Mouse (Mus musculus): ENCODE measurements around the gene Pinlyp. TPM values are rescaled to one million over a fixed set of nuclear protein-coding genes. Genes with fewer than 3 reads are reported as not detected.

Gene Pinlyp
- polyA plus RNA-seq, 1 experiment from 2014 or later, result not detected

DNA sequence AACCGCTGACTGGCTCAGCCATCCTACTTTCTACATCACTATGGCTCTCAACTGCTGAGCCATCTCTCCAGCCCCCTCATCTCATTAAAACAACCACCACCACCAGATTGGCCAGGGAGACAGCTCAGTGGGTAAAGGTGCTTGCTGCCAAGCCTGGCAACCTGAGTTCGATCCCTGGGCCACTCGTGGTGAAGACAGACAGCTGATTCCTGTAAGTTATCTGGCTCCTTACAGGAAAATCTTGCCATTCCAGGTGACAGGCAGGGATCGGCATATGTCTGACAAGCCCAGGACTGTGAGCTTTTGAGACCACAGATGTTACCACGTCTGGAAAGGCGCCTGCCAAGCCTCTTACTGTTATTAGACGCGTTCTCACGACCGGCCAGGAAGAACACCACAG is 31.9 kb upstream of the Pinlyp start:
- no peaks in the 10 kb centered on the region for H3K27me3 ChIP-seq (replicated peaks)
- 92% methylated on average over 10 of the region's 10 CpGs for WGBS
- no peak overlapping the region for H3K9ac ChIP-seq
- H3K4me1 ChIP-seq (replicated peaks), result no peaks in the 10 kb centered on the region
- H3K4me3 ChIP-seq (replicated peaks), result no peak overlapping the region
- H3K27ac ChIP-seq, result no peak overlapping the region
- no peak for ATAC-seq
- H3K36me3 ChIP-seq, result no peaks in the 10 kb centered on the region
- H3K9me3 ChIP-seq, result no peaks in the 10 kb centered on the region
- no peak overlapping the region for H3K4me2 ChIP-seq (replicated peaks)

DNA sequence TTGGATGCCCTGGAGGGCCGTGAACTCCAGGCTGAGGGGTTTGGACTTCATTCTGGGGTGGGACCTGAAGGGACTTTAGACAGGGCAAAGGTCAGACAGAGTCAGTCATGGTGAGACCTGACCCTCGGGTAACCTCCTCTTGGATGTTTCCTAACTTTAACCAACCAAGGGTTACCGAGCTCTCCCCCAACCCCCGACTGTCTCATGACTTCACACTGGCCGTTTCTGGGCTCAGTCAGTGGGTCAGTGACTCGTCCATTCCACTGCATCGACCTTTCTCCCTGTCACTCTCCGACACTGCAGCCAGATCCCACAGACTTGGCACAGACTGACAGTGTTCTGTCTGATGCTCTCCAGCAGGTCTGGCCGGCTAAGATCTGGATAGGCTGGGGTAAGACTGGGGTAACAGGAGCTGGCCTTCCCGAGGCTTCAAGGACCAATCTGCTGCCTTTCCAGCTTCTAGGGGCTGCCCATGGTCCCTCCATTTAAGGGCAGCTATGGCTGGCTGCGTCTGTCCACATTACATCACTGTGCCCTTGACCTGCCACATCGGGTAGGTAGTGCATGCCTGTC is 28.4 kb upstream of the Pinlyp start:
- no peak overlapping the region for H3K9ac ChIP-seq
- no peak overlapping the region for H3K27ac ChIP-seq
- 0 out of 2 replicates have a peak, but pooled peaks cover 13% of the 10 kb centered on the region for H3K36me3 ChIP-seq
- no peak overlapping the region for H3K4me3 ChIP-seq (replicated peaks)
- no peaks in the 10 kb centered on the region for H3K27me3 ChIP-seq (replicated peaks)
- no peaks in the 10 kb centered on the region for H3K4me1 ChIP-seq (replicated peaks)
- WGBS, result 58% methylated on average over 12 of the region's 12 CpGs
- H3K9me3 ChIP-seq, result no peaks in the 10 kb centered on the region
- 0 out of 2 replicates have a peak, but pooled peaks have one; percentile 19 for ATAC-seq
- no peak overlapping the region for H3K4me2 ChIP-seq (replicated peaks)

DNA sequence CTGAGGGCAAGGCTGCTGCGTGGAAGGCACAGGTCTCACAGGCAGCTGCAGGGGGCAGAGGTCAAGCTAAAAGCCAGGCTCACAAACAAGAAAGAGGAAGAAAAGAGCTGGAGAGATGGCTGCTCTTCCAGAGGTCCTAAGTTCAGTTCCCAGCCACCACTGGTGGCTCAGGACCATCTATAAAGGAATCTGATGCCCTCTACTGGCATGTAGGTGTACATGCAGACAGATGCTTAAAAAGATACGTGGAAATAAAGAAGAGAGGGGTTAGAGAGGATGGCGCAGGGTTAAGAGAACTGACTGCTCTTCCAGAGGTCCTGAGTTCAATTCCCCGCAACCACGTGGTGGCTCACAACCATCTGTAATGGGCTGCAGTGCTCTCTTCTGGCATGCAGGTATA is 26.5 kb upstream of the Pinlyp start:
- 54% methylated on average over 5 of the region's 5 CpGs for WGBS
- ATAC-seq, result peak; percentile 21; the same call in 1 of the 2 replicates
- H3K9me3 ChIP-seq, result no peaks in the 10 kb centered on the region

DNA sequence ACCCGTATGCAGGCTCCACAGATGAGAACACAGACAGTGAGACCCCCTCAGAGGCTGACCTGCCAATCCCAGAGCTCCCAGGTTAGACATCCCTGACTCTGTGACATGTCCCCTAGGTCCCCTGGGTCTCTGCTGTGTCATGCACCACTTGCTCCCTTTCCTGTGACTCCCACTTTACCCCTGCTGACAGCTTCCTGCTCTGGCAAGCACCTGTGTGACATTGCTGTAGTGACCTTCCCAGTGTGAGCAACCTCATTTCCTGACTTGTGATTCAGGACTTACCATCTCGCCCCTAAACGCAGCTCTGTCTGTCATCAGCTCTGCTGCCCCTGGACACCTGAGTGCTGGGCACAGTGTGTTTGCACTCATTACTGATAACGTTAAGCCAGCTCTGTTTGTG is 25.2 kb upstream of the Pinlyp start:
- 68% methylated on average over 4 of the region's 4 CpGs for WGBS

More for the DNA sequence above, 26.5 kb upstream of the Pinlyp start:
- Histone ChIP-seq H3K27ac (no peak overlapping the region), H3K36me3 (peaks cover 23% of the 10 kb centered on the region), H3K4me1 (replicated peaks) (no peaks in the 10 kb centered on the region), H3K27me3 (replicated peaks) (no peaks in the 10 kb centered on the region), H3K9ac (no peak overlapping the region), H3K4me2 (replicated peaks) (no peak overlapping the region), H3K4me3 (replicated peaks) (no peak overlapping the region)

DNA sequence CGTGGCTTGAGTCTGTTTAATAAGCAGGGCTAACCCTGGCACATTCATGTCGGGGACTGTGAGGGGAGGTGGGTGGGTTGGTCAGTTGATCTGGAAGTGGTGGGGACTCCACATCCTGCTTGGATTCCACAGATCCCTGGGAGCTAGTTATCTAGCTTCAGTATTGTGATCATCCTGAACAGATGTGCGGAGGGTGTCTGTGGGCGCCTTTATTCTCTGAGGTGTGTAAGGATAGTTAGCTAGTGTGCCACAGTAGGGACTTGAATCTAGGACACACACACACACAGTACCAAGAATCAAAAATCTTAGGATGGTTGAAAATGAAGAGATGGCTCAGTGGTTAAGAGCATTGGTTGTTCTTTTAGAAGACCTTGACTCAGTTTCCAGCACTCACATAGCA is 22.6 kb upstream of the Pinlyp start:
- ATAC-seq, result no peak
- Histone ChIP-seq H3K4me3 (replicated peaks) (no peak overlapping the region), H3K4me1 (replicated peaks) (no peaks in the 10 kb centered on the region), H3K36me3 (peaks cover 43% of the 10 kb centered on the region), H3K4me2 (replicated peaks) (no peak overlapping the region), H3K9ac (no peak overlapping the region), H3K27ac (no peak overlapping the region), H3K9me3 (no peaks in the 10 kb centered on the region), H3K27me3 (replicated peaks) (no peaks in the 10 kb centered on the region)
- 89% methylated on average over 4 of the region's 4 CpGs for WGBS

More for the DNA sequence above, 25.2 kb upstream of the Pinlyp start:
- no peaks in the 10 kb centered on the region for H3K27me3 ChIP-seq (replicated peaks)
- peaks cover 36% of the 10 kb centered on the region for H3K36me3 ChIP-seq
- no peaks in the 10 kb centered on the region for H3K4me1 ChIP-seq (replicated peaks)
- no peak overlapping the region for H3K4me2 ChIP-seq (replicated peaks)
- H3K27ac ChIP-seq, result no peak overlapping the region
- no peak overlapping the region for H3K4me3 ChIP-seq (replicated peaks)
- no peak for ATAC-seq
- H3K9ac ChIP-seq, result no peak overlapping the region
- no peaks in the 10 kb centered on the region for H3K9me3 ChIP-seq

DNA sequence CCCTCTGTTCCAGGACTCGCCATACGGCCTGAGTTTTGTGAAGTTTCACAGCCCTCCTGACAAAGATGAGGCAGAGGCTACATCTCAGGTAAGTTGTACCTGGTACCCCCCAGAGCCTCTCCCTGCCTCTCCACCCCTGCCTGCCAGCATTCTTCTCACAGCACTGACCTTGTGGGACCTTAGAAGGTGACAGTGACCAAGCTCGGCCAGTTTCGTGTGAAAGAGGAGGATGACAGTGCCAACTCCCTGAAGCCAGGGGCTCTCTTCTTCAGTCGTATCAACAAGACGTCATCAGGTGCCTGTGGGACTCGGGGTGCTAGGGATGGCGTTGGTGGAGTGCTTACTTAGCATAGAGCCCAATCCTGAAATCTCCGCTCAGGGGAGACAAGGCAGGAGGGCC is 20.3 kb upstream of the Pinlyp start:
- 95% methylated on average over 9 of the region's 9 CpGs for WGBS
- no peak overlapping the region for H3K4me2 ChIP-seq (replicated peaks)
- H3K27ac ChIP-seq, result no peak overlapping the region
- no peak overlapping the region for H3K4me3 ChIP-seq (replicated peaks)
- no peaks in the 10 kb centered on the region for H3K27me3 ChIP-seq (replicated peaks)
- no peaks in the 10 kb centered on the region for H3K4me1 ChIP-seq (replicated peaks)
- no peak for ATAC-seq
- no peak overlapping the region for H3K9ac ChIP-seq
- H3K9me3 ChIP-seq, result no peaks in the 10 kb centered on the region
- peaks cover 48% of the 10 kb centered on the region for H3K36me3 ChIP-seq

DNA sequence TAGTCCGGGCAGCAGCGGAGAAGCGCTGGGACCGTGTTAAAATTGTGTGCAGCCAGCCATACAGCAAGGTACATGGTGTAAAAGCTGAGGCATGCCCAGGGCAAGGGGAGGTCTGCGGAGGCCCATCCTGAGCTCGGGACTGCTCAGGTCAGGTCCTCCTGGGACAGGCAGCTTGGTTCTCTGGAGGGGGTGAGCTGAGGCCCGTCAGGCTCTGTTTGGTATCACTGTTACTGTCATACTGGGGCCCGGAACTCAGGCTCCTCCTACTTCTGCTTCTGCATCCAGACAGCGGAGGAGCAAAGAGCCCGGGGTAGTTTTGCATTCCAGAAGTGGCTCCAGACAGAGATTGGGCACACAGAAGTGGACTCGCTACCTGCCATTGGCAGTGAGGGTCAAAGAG is 19.7 kb upstream of the Pinlyp start:
- Histone ChIP-seq H3K27me3 (replicated peaks) (no peaks in the 10 kb centered on the region), H3K9ac (no peak overlapping the region), H3K9me3 (no peaks in the 10 kb centered on the region), H3K27ac (no peak overlapping the region), H3K36me3 (peaks cover 44% of the 10 kb centered on the region), H3K4me3 (replicated peaks) (no peak overlapping the region), H3K4me1 (replicated peaks) (no peaks in the 10 kb centered on the region), H3K4me2 (replicated peaks) (no peak overlapping the region)
- ATAC-seq, result no peak
- 92% methylated on average over 11 of the region's 11 CpGs for WGBS

DNA sequence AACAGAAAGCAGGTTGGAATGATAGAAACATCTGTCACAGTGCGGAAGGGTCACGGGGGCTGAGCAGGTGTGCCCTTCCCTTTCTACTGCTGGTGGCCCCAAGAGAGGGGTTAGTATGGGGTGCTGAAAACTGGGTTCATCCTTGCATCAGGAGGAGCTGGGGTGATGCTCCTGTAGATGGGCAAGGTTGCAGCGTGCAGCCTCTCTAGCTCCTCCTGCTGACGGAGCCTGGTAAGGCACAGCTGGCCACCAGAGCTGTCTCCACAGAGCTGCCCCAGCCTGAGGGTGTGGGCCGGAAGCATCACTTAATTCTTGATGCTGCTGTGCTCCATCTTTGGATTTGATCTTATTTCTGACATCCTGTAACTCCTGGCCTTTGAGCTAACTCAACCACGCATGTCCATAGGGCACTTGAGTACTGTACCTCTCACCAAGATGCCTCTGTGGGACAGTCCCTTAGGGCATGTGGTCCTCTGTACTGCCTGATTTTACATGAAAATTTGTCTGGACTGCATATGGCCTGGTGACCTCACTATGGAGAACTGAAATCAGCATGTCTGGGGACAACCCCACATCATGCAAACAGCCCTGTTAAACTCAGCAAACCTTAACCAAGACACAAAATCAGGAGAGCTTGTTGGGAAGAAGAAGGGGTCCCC is 18.8 kb upstream of the Pinlyp start:
- H3K4me1 ChIP-seq (replicated peaks), result no peaks in the 10 kb centered on the region
- H3K9me3 ChIP-seq, result no peaks in the 10 kb centered on the region
- H3K27me3 ChIP-seq (replicated peaks), result no peaks in the 10 kb centered on the region
- no peak overlapping the region for H3K4me3 ChIP-seq (replicated peaks)
- peaks cover 45% of the 10 kb centered on the region for H3K36me3 ChIP-seq
- H3K27ac ChIP-seq, result no peak overlapping the region
- ATAC-seq, result peak; percentile 72
- H3K9ac ChIP-seq, result no peak overlapping the region
- WGBS, result 62% methylated on average over 6 of the region's 6 CpGs
- H3K4me2 ChIP-seq (replicated peaks), result no peak overlapping the region

DNA sequence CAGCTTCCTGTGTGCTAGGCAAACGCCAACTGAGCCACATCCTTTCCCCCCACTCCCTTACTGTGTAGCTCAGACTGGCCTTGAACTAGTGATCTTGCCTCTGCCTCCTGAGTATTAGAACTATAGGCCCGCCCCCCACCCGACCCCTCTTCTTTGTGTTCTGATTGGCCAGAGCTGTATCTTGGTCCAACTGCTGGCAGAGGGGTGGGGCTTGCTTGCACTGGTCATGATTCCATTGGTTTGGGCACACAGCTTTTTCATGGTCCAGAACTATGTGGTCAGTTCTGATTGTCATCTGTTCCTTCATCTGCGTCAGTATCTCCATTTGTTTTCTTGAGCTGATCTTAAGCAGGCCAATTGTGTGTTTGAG is 17.9 kb upstream of the Pinlyp start:
- 91% methylated on average over 4 of the region's 4 CpGs for WGBS
- Histone ChIP-seq H3K4me3 (replicated peaks) (no peak overlapping the region), H3K27ac (no peak overlapping the region), H3K4me1 (replicated peaks) (no peaks in the 10 kb centered on the region), H3K27me3 (replicated peaks) (no peaks in the 10 kb centered on the region), H3K9ac (no peak overlapping the region), H3K9me3 (no peaks in the 10 kb centered on the region), H3K36me3 (peaks cover 48% of the 10 kb centered on the region), H3K4me2 (replicated peaks) (no peak overlapping the region)
- ATAC-seq, result no peak; the same call in 1 of the 2 replicates

DNA sequence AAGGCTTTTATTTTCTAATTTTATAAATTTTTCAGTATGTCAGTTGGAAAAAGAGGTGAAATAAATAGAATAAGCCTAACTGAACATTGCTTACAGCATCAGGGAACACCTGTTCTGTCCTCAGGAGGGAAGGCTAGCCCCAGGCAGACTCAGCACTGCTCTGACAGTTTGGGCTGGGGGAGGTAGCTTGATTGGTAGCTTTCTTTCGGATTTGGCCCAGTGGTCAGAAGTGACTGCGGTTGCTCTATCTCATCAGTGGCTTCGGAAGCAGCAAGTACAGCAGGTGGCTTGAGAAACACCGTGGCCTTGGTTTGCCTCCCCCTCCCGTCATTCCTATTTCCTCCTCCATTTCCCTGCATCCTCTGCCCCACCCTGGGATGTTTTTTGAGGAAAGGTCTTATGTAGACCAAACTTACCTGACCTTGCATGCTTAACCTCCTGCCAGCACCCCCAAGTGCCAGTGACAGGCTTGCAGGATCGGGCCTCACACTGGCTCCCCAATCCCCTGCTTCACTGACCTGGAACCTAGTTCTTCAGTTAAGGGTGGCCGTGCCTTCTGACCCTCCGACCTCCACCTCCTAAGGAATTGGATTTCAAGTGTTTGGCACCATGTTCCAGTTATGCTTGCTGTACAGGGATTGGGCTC is 17.4 kb upstream of the Pinlyp start:
- no peak overlapping the region for H3K4me3 ChIP-seq (replicated peaks)
- no peak overlapping the region for H3K27ac ChIP-seq
- H3K4me2 ChIP-seq (replicated peaks), result no peak overlapping the region
- no peaks in the 10 kb centered on the region for H3K4me1 ChIP-seq (replicated peaks)
- H3K27me3 ChIP-seq (replicated peaks), result no peaks in the 10 kb centered on the region
- no peak overlapping the region for H3K9ac ChIP-seq
- no peak for ATAC-seq
- H3K9me3 ChIP-seq, result no peaks in the 10 kb centered on the region
- WGBS, result 89% methylated on average over 8 of the region's 8 CpGs
- peaks cover 46% of the 10 kb centered on the region for H3K36me3 ChIP-seq

DNA sequence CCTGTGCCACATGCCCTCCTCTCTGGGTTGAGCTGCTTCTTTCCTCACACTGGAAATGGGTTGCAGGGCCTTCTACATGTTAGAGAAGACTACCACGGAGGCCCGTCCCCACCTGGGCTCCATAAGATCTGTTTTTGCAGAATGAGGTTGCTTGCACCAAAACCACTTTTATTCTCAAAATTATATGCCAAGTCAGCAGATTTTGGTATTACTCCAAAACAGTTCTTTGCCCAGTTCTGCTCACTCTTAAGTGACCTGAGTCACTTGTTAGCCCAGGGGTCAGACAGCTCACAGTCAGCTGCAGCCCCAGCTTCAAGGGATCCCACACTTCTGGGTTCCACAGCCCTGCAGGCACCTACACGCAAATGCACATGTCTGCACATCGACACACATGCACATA is 15.5 kb upstream of the Pinlyp start:
- no peak overlapping the region for H3K4me2 ChIP-seq (replicated peaks)

DNA sequence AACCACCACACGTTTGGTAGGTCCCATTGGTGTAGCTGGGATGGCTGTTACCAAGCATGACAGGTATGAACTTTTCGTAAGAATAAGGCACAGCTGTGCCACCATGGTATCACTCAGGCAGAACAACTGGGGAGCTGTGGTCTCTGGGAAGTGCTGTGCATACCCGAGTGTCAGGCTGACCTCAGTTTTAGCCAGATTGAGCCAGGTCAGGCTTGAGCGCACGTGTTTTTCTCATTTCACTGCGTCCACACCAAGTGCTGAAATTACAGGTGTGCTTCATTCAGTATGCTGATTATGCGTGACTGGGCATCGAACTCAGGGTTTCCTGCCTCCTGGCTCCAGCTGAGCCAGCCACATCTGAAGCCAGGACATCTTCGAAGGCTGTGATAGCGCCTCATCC is 9.9 kb upstream of the Pinlyp start:
- H3K9ac ChIP-seq, result no peak overlapping the region
- H3K27me3 ChIP-seq (replicated peaks), result no peaks in the 10 kb centered on the region
- ATAC-seq, result no peak
- no peak overlapping the region for H3K4me2 ChIP-seq (replicated peaks)
- H3K9me3 ChIP-seq, result no peaks in the 10 kb centered on the region
- no peak overlapping the region for H3K27ac ChIP-seq
- H3K4me1 ChIP-seq (replicated peaks), result no peaks in the 10 kb centered on the region
- no peak overlapping the region for H3K4me3 ChIP-seq (replicated peaks)
- WGBS, result 92% methylated on average over 10 of the region's 10 CpGs
- 0 out of 2 replicates have a peak, but pooled peaks cover 14% of the 10 kb centered on the region for H3K36me3 ChIP-seq

More for the DNA sequence above, 15.5 kb upstream of the Pinlyp start:
- Histone ChIP-seq H3K27ac (no peak overlapping the region), H3K4me1 (replicated peaks) (no peaks in the 10 kb centered on the region), H3K4me3 (replicated peaks) (no peak overlapping the region), H3K36me3 (peaks cover 28% of the 10 kb centered on the region), H3K27me3 (replicated peaks) (no peaks in the 10 kb centered on the region), H3K9ac (no peak overlapping the region), H3K9me3 (no peaks in the 10 kb centered on the region)
- 95% methylated on average over 4 of the region's 4 CpGs for WGBS
- no peak for ATAC-seq

All from intestine, embryonic 15.5 days (tissue).